Mouse (Mus musculus) liver, embryonic 16.5 days (tissue): Measurements from ENCODE around the gene Zbtb16. TPM values are rescaled to one million over a fixed set of nuclear protein-coding genes. Genes with fewer than 3 reads are reported as not detected.
A peak's percentile ranks its signal among the peaks of the same experiment; 100 is the strongest.

Source experiments
- ATAC-seq: fragments of 200-750 bp; cut with Nextera tagmentation; 2 replicates; pipeline ENCODE4 v1.8.0; 2017; ENCODE audit warnings: low read depth, mild to moderate bottlenecking, moderate number of reproducible peaks, moderate library complexity
- H3K27ac ChIP-seq: fragments of 300-500 bp; sonication (generic); 2 replicates; pipeline ENCODE4 v1.5.1; 2014; ENCODE audit warnings: mild to moderate bottlenecking, low read length
- H3K27me3 ChIP-seq: fragments of 300-500 bp; sonication (generic); 2 replicates; pipeline ENCODE4 v1.6.1; 2014; ENCODE audit warnings: low read depth, low read length, mixed read lengths; ENCODE audit not compliant: control insufficient read depth, insufficient read depth
- H3K36me3 ChIP-seq: fragments of 300-500 bp; sonication (generic); 2 replicates; pipeline ENCODE4 v1.6.1; 2014; ENCODE audit warnings: mild to moderate bottlenecking; ENCODE audit not compliant: control insufficient read depth, insufficient read depth
- H3K4me1 ChIP-seq: fragments of 300-500 bp; sonication (generic); 2 replicates; pipeline ENCODE4 v1.6.1; 2014; ENCODE audit warnings: low read depth, low read length, mixed read lengths; ENCODE audit not compliant: control insufficient read depth
- H3K4me2 ChIP-seq: fragments of 300-500 bp; sonication (generic); 2 replicates; pipeline ENCODE4 v1.6.1; 2014; ENCODE audit warnings: low read depth, low read length, mixed read lengths
- H3K4me3 ChIP-seq: fragments of 300-500 bp; sonication (generic); 2 replicates; pipeline ENCODE4 v1.5.1; 2014; ENCODE audit warnings: low read depth, mild to moderate bottlenecking, low read length
- H3K9ac ChIP-seq: fragments of 300-500 bp; sonication (generic); 2 replicates; pipeline ENCODE4 v1.6.1; 2014; ENCODE audit warnings: low read depth, low read length
- H3K9me3 ChIP-seq: fragments of 300-500 bp; sonication (generic); replicated peaks from 2 replicates; pipeline ENCODE4 v1.6.1; 2016; ENCODE audit warnings: low read length; ENCODE audit not compliant: control insufficient read depth
- WGBS: fragments of 180-500 bp; shearing (Covaris S2); extraction: QIAGEN DNeasy Blood & Tissue Kit; methylation state at CpG from one replicate; pipeline ENCODE4 v1.1.7; 2014; ENCODE audit not compliant: insufficient replicate concordance; 5-methylcytosine and 5-hydroxymethylcytosine counted together
- polyA plus RNA-seq: library from polyadenylated mRNA; unstranded; fragments of >200 nt; fragmentation: Nextera tagmentation; extraction: Ambion mirVana; gene quantifications from 2 replicates; pipeline ENCODE4 v1.2.1, GENCODE M21; 2015

Zbtb16 gene
- polyA plus RNA-seq, 1 experiment from 2014 or later, result 1.1 TPM

- H3K4me2 ChIP-seq, result no peak overlapping the region
- no peaks in the 10 kb centered on the region for H3K9me3 ChIP-seq
- H3K27me3 ChIP-seq, result peaks cover 8% of the 10 kb centered on the region
- H3K36me3 ChIP-seq, result no peaks in the 10 kb centered on the region
- H3K27ac ChIP-seq, result no peak overlapping the region
- H3K4me3 ChIP-seq, result no peak overlapping the region
- H3K9ac ChIP-seq, result no peak overlapping the region
- 70% methylated on average over 5 of the region's 5 CpGs for WGBS
- no peak for ATAC-seq
- H3K4me1 ChIP-seq, result peaks cover 2% of the 10 kb centered on the region; the same call in 1 of the 2 replicates
Observed at GRCm38 (mm10) chr9:48801322-48801721, 34.7 kb downstream of the Zbtb16 start.

DNA sequence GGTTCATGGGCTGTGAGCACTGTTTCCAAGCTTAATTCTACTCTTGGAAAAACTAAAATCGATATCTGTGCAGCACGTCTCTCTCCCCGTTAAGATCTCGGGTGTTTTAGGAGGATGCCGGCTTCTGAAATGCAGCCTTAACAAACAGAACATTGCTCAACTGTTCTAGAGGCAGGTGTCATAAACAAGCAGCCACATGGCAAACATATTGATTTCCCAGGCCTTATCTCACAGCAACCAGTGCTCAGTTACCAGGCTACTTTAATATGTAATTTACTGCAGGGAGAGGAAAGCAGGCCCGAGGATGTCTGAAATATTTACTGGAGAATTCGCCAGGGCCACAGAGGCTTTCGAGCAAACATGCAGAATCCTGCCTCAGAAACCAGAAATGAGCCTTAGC, 35.4 kb downstream of the Zbtb16 start:
- Histone ChIP-seq H3K27me3 (peaks cover 6% of the 10 kb centered on the region), H3K4me2 (no peak overlapping the region), H3K9me3 (no peaks in the 10 kb centered on the region), H3K9ac (no peak overlapping the region), H3K4me1 (peaks cover 2% of the 10 kb centered on the region; the same call in 1 of the 2 replicates), H3K36me3 (no peaks in the 10 kb centered on the region), H3K4me3 (no peak overlapping the region), H3K27ac (no peak overlapping the region)
- ATAC-seq, result peak; percentile 82
- 24% methylated on average over 8 of the region's 8 CpGs for WGBS

GRCm38 (mm10) chr9:48798044-48798443, 38.0 kb downstream of the Zbtb16 start:
- Histone ChIP-seq H3K9me3 (no peaks in the 10 kb centered on the region), H3K36me3 (no peaks in the 10 kb centered on the region), H3K4me1 (peaks cover 10% of the 10 kb centered on the region), H3K4me2 (no peak overlapping the region), H3K27ac (no peak overlapping the region), H3K27me3 (peaks cover 10% of the 10 kb centered on the region), H3K4me3 (no peak overlapping the region), H3K9ac (no peak overlapping the region)
- ATAC-seq, result no peak
- WGBS, result 58% methylated on average over 6 of the region's 6 CpGs

DNA sequence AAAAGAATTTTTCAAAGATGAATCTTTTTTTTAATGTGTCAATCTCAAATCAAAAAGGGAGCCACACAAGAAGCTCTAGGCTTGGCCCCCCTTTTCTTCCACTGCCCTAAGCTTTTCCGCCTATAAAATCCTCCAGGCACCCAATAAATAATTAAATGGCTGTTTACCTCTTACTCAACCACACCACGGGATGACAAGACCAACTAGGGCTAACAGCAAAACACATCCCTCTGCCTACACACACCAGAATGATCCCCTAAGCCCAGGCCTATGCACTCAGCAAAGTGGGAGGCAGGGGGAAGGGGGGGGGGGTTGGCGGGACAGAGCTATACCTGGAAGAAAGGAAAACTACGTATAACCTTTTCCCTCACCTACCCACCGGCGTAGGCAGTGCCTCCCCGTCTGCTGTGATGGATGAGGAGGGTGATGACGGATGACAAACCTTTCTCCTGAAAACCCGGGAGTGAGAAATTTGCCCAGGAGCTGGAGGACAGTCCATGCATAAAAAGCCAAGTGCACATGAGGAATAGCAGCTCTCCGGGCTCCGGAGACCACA, 39.7 kb downstream of the Zbtb16 start:
- Histone ChIP-seq H3K36me3 (no peaks in the 10 kb centered on the region), H3K4me3 (no peak overlapping the region), H3K4me1 (peaks cover 10% of the 10 kb centered on the region), H3K9ac (no peak overlapping the region), H3K9me3 (no peaks in the 10 kb centered on the region), H3K27me3 (peaks cover 10% of the 10 kb centered on the region), H3K4me2 (no peak overlapping the region), H3K27ac (no peak overlapping the region)
- WGBS, result 70% methylated on average over 10 of the region's 11 CpGs
- ATAC-seq, result no peak

- H3K4me3 ChIP-seq, result no peak overlapping the region
- no peaks in the 10 kb centered on the region for H3K9me3 ChIP-seq
- H3K36me3 ChIP-seq, result no peaks in the 10 kb centered on the region
- H3K27me3 ChIP-seq, result peaks cover 10% of the 10 kb centered on the region
- no peak for ATAC-seq
- peaks cover 8% of the 10 kb centered on the region for H3K4me1 ChIP-seq
- no peak overlapping the region for H3K27ac ChIP-seq
- H3K9ac ChIP-seq, result no peak overlapping the region
- 75% methylated on average over 10 of the region's 10 CpGs for WGBS
- no peak overlapping the region for H3K4me2 ChIP-seq
Observed at GRCm38 (mm10) chr9:48795740-48796139, 40.3 kb downstream of the Zbtb16 start.

DNA sequence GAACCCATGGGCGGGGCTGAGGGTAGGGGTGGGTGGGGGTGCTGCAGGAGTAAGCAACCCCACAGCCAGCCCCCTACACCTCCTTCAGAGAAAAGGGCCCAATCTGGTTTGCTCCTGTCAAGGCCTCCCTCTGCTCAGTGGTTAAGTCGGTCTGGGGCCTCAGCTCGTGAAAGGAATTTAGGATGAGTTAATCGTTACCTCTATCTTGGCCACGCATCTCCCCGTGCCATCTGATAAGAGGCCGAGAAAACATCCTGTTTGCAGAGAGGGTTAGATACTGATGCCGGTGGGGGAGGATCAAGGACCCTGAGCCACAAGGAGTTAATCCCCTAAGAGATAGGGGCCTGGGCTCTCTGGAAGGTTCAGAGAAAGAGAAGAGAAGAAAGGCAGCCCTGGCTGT, 40.9 kb downstream of the Zbtb16 start:
- Histone ChIP-seq H3K27ac (no peak overlapping the region), H3K4me2 (no peak overlapping the region), H3K4me1 (peaks cover 8% of the 10 kb centered on the region), H3K36me3 (no peaks in the 10 kb centered on the region), H3K4me3 (no peak overlapping the region), H3K9ac (no peak overlapping the region), H3K27me3 (peaks cover 10% of the 10 kb centered on the region), H3K9me3 (no peaks in the 10 kb centered on the region)
- 4% methylated on average over 8 of the region's 8 CpGs for WGBS
- ATAC-seq, result no peak

DNA sequence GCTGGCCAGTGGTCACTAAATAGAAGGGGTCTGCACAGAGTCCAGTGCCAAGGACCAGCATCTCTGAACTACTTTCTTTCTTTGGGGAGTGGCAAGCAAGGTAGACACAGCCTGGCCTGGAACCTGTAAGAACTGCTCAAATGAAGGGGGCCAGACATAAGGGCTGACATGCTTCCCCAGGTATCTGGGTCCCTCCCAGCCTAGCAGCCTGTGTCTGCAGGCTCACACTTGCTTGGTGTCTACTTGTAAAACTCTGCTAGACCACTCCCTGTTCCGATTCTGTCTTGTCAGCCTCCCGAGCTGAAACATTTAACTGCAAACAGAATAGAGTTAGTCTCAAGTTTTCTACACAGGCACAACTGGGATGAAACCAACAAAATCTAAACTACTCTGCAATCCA, 41.6 kb downstream of the Zbtb16 start:
- no peak overlapping the region for H3K27ac ChIP-seq
- no peak for ATAC-seq
- H3K4me2 ChIP-seq, result no peak overlapping the region
- H3K9me3 ChIP-seq, result no peaks in the 10 kb centered on the region
- no peak overlapping the region for H3K4me3 ChIP-seq
- H3K9ac ChIP-seq, result no peak overlapping the region
- H3K27me3 ChIP-seq, result peaks cover 10% of the 10 kb centered on the region
- 32% methylated on average over 2 of the region's 2 CpGs for WGBS
- peaks cover 8% of the 10 kb centered on the region for H3K4me1 ChIP-seq
- no peaks in the 10 kb centered on the region for H3K36me3 ChIP-seq

- Histone ChIP-seq H3K36me3 (no peaks in the 10 kb centered on the region), H3K4me2 (no peak overlapping the region), H3K27ac (no peak overlapping the region), H3K9ac (no peak overlapping the region), H3K27me3 (peaks cover 10% of the 10 kb centered on the region), H3K4me3 (no peak overlapping the region), H3K4me1 (peaks cover 8% of the 10 kb centered on the region), H3K9me3 (no peaks in the 10 kb centered on the region)
- WGBS, result 37% methylated on average over 4 of the region's 4 CpGs
- no peak for ATAC-seq
Observed at GRCm38 (mm10) chr9:48793638-48794188, 42.3 kb downstream of the Zbtb16 start.

DNA sequence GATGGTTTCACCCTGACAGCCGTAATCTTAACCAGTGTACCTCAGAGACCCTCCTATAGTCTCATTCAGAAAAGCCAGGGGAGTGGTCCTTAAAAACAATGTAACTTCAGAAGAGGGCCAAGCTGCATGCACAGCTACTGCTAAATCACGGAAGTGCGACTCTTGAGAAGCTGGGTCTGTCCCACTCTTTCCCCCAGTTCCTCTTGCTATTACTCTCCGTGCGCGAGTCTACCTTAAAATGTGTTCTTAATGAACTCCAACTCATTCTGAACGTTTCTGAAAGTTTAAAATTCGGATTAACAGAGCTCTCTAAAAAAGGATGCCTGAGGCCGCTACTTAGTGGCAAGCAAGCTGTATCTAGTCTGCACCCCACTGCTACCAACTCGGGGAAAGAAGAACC, 45.4 kb downstream of the Zbtb16 start:
- no peak for ATAC-seq

More for the DNA sequence above, 45.4 kb downstream of the Zbtb16 start:
- peaks cover 8% of the 10 kb centered on the region for H3K4me1 ChIP-seq
- no peaks in the 10 kb centered on the region for H3K9me3 ChIP-seq
- no peak overlapping the region for H3K4me3 ChIP-seq
- H3K9ac ChIP-seq, result no peak overlapping the region
- no peaks in the 10 kb centered on the region for H3K36me3 ChIP-seq
- H3K4me2 ChIP-seq, result no peak overlapping the region
- no peak overlapping the region for H3K27ac ChIP-seq
- 63% methylated on average over 10 of the region's 10 CpGs for WGBS
- H3K27me3 ChIP-seq, result peaks cover 10% of the 10 kb centered on the region
